Mouse (Mus musculus): Measurements from ENCODE around the gene Olfr492.

Olfr492 gene

DNA sequence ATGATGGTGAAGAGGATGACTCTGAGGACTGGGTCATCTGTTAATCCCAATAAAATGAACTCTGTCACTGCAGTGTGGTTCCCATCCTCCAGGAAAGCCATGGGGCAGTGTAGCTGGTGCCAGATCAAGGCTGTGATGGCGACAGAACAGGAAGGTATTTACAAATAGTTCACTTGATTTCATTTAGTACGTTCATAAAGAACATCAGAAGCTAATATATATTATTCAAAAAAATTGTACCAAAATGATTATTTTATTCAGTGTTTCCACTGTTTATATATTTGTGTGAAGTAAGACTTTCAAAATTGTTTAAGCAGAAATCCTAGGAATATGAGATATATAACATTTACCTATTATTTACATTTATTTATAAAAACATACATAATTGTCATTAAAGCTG, at the start of gene Olfr492:
TSS of gene Olfr492 (minus strand) at position 101 of the 400 bp plus-strand sequence.
- no peak for DNase-seq

DNA sequence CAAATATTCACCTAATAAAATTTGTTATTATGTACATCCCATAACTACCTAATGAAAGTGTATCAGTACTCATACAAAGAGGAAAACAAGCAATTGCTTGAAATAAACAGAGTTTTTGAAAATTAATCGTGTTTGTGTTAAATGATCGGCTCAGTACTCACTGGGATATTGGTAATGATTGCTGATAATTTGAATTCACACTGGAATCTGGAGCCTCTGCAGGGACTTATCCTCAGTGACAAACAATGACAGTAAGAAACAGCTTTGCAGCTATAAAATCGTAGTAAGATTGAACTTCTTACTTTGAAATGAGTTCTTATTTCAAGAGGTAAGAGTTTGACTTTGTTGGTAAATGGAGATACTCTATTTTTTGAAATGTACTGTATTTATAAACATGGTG, 41.6 kb upstream of the Olfr492 start, which contains the start of gene Olfr494:
TSS of gene Olfr494 (plus strand) at position 301 of the 400 bp plus-strand sequence.
- DNase-seq, result no peak

DNA sequence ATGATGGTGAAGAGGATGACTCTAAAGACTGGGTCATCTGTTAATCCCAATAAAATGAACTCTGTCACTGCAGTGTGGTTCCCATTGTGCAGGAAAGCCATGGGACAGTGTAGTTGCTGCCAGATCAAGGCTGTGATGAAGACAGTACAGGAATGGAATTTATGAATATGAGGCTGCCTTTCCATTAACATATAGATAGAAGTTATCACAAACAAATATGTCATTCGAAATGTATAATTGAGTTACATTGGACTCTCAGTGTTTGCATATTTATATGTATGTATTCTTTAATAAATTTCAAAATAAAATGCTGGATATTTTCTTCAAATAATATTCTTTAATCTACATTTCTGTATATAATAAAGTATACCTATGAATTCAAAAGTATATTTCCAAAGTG, 23.4 kb upstream of the Olfr492 start, which contains the start of gene Olfr493:
TSS of gene Olfr493 (minus strand) at position 101 of the 400 bp plus-strand sequence.
- DNase-seq, result no peak

DNA sequence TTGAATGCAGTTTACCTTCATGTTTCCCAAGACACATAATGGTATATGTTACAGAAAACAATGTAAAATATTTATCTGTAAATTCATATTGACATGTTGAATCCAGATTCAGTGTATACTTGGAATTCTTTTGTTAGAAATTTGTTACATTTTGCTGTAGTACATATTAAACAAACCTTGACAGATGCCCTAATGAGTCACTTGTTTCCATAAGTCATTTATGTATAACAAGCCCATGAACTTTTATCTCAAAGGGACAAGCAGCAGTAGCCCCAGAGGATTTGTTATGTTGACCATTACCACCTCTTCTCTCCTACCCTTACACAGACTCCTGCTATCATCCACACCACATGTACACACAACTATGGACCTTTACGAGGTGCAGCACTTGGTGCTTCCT, 10.3 kb downstream of the Olfr492 start, which contains the start of gene Olfr491:
TSS of gene Olfr491 (plus strand) at position 301 of the 400 bp plus-strand sequence.
- DNase-seq, result no peak

DNA sequence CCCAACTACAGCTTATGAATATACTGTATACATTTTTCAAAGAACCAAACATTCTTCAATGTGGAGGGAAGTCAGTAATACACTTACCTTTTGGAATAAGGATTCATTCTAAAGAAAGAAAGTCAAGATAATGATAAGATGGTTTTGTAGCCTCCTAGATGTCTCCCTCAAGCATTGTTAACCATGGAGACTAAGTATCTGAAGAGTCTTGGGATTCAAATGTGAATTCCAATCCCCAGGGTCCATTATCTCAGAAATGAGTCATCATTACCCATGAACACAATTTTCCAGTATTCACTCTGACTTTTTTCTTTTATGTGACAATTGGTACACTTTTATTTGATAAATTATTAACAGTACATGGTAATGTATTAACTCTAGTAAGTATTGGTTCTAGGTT, 34.6 kb downstream of the Olfr492 start, which contains the start of gene Olfr490:
TSS of gene Olfr490 (minus strand) at position 101 of the 400 bp plus-strand sequence.
- no peak for DNase-seq

Data from right cerebral cortex, postnatal 14 days (tissue).